Mouse (Mus musculus) lung, postnatal 0 days (tissue): ENCODE measurements around the gene Cdiptos.

Experiments
- CTCF ChIP-seq: IDR thresholded peaks from 2 replicates; pipeline ENCODE4 v1.5.1; 2016; ENCODE audit warnings: antibody characterized with exemption, mild to moderate bottlenecking
- EP300 ChIP-seq: IDR thresholded peaks from 2 replicates; pipeline ENCODE4 v1.6.1; 2016; ENCODE audit warnings: antibody characterized with exemption, mild to moderate bottlenecking, control low read depth

GRCm38 (mm10) chr7:127011051-127011450, 35.2 kb upstream of the Cdiptos start:
- TF ChIP-seq EP300 (no peak), CTCF (no peak)
